Mouse (Mus musculus) liver, embryonic 12.5 days (tissue): ENCODE data around the gene Tmem110. TPM values are rescaled to one million over a fixed set of nuclear protein-coding genes. Genes with fewer than 3 reads are reported as not detected.

Source experiments
- ATAC-seq: fragments of 200-750 bp; cut with Nextera tagmentation; 2 replicates; pipeline ENCODE4 v1.8.0; 2017; ENCODE audit warnings: moderate number of reproducible peaks, mild to moderate bottlenecking, moderate library complexity
- H3K27ac ChIP-seq: fragments of 300-500 bp; sonication (generic); 2 replicates; pipeline ENCODE4 v1.5.1; 2016; ENCODE audit warnings: mild to moderate bottlenecking
- H3K27me3 ChIP-seq: fragments of 300-500 bp; sonication (generic); replicated peaks from 2 replicates; pipeline ENCODE4 v1.6.1; 2016; ENCODE audit warnings: mild to moderate bottlenecking, moderate library complexity
- H3K36me3 ChIP-seq: fragments of 300-500 bp; sonication (generic); 2 replicates; pipeline ENCODE4 v1.6.1; 2016; ENCODE audit warnings: mild to moderate bottlenecking, moderate library complexity
- H3K4me1 ChIP-seq: fragments of 300-500 bp; sonication (generic); 2 replicates; pipeline ENCODE4 v1.6.1; 2016
- H3K4me2 ChIP-seq: fragments of 300-500 bp; sonication (generic); 2 replicates; pipeline ENCODE4 v1.6.1; 2016; ENCODE audit warnings: mild to moderate bottlenecking, moderate library complexity
- H3K4me3 ChIP-seq: fragments of 300-500 bp; sonication (generic); 2 replicates; pipeline ENCODE4 v1.5.1; 2016; ENCODE audit warnings: mild to moderate bottlenecking, moderate library complexity
- H3K9ac ChIP-seq: fragments of 300-500 bp; sonication (generic); 2 replicates; pipeline ENCODE4 v1.6.1; 2016; ENCODE audit warnings: mild to moderate bottlenecking, moderate library complexity
- H3K9me3 ChIP-seq: fragments of 300-500 bp; sonication (generic); replicated peaks from 2 replicates; pipeline ENCODE4 v1.6.1; 2016; ENCODE audit warnings: mild to moderate bottlenecking, moderate library complexity
- WGBS: fragments of 180-500 bp; shearing (Covaris S2); methylation state at CpG from one replicate; pipeline ENCODE4 v1.1.7; 2016; ENCODE audit not compliant: insufficient replicate concordance; 5-methylcytosine and 5-hydroxymethylcytosine counted together
- polyA plus RNA-seq: library from polyadenylated mRNA; unstranded; fragments of >200 nt; fragmentation: Nextera tagmentation; extraction: Ambion mirVana; gene quantifications from 2 replicates; pipeline ENCODE4 v1.2.1, GENCODE M21; 2016

The Tmem110 gene
- polyA plus RNA-seq, 1 experiment from 2014 or later: 16.1 TPM

DNA sequence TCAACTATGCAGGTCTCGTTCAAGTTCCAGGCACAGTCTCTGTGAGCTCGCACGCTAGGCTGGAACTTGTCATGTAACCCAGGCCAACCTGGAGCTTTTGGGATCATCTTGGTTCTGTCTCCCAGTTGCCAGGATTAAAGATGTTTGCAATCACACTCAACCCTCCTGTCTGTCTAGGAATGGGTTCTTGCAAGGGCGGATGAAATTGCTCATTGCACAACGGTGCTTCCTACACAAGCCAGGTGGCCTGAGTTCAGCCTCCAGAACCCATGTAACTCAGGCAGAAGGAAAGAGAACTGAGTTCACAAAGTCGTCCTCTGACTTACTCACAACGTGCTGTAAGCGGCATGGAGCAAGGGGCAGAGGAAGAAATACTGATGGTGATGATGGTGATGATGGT is 85.8 kb downstream of the Tmem110 start:
- Histone ChIP-seq H3K36me3 (no peaks in the 10 kb centered on the region), H3K27ac (no peak overlapping the region), H3K4me2 (no peak overlapping the region), H3K9me3 (no peaks in the 10 kb centered on the region), H3K4me3 (no peak overlapping the region), H3K27me3 (no peaks in the 10 kb centered on the region), H3K9ac (no peak overlapping the region), H3K4me1 (no peaks in the 10 kb centered on the region)
- 73% methylated on average over 8 of the region's 8 CpGs for WGBS
- no peak for ATAC-seq

DNA sequence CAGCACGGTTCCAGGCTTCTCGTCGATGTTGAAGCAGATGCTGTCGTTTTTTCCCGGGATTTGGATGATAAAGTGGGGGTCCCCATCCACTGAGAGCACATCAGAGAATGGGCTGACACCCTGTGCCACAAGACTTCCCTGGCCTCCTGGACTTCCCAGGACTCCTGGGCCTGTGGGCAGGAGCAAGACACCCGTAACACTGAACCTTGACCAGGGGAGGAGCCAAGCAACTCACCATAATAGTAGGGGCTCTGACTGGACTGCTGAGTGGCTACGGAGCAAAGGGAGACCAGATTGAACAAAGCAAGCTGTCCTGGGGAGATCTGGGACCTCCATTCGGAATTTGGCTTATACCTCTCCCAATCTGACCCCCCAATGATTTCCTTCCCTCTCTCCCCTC is 87.3 kb downstream of the Tmem110 start:
- Histone ChIP-seq H3K27ac (no peak overlapping the region), H3K36me3 (no peaks in the 10 kb centered on the region), H3K4me1 (no peaks in the 10 kb centered on the region), H3K4me2 (no peak overlapping the region), H3K4me3 (no peak overlapping the region), H3K27me3 (0 out of 2 replicates have a peak, but pooled peaks cover 3% of the 10 kb centered on the region), H3K9me3 (no peaks in the 10 kb centered on the region), H3K9ac (no peak overlapping the region)
- WGBS: 68% methylated on average over 8 of the region's 8 CpGs
- no peak for ATAC-seq

DNA sequence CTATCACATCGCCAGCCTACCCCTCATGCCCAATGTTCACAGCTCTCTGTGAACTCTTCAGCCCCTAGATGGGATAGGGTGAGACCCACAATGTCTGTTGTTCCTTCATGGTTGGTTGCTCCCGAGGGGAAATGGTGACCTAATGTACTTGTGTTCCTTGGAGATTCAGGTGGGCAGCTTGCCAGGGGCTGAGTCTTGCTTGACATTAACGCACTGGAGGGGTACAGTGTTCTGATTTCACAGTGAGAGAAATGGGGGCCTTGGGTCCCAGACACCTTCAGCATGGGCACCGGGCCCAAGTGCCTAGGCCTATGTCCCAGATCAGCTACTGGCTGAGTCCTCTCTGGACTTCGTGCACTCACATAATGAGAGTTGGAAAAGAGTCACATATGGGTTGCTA is 88.0 kb downstream of the Tmem110 start:
- H3K27me3 ChIP-seq: 0 out of 2 replicates have a peak, but pooled peaks cover 3% of the 10 kb centered on the region
- no peak overlapping the region for H3K4me2 ChIP-seq
- no peak overlapping the region for H3K27ac ChIP-seq
- ATAC-seq: no peak
- 0 out of 2 replicates have a peak, but pooled peaks cover 4% of the 10 kb centered on the region for H3K36me3 ChIP-seq
- H3K9ac ChIP-seq: no peak overlapping the region
- no peaks in the 10 kb centered on the region for H3K9me3 ChIP-seq
- 60% methylated on average over 5 of the region's 5 CpGs for WGBS
- no peaks in the 10 kb centered on the region for H3K4me1 ChIP-seq
- no peak overlapping the region for H3K4me3 ChIP-seq

DNA sequence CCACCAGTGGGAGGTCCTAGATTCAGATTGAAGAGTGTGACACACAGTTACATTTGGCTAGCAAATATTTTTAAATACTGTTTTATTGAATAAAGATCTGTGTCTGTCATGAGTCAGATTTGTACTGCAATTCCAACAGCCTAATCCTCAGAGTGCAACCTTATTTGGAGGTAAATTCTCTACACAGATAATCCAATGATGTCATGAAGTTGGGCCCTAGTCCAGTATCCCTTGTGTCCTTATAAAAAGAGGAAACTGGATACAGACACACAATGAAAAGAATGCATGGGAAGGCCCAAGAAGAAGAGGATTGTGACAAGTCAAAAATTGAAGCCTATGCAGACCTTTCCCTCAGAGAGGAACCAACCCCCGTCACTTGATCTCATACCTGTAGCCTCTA is 91.1 kb downstream of the Tmem110 start:
- 81% methylated on average over 1 of the region's 1 CpGs for WGBS
- no peak for ATAC-seq

DNA sequence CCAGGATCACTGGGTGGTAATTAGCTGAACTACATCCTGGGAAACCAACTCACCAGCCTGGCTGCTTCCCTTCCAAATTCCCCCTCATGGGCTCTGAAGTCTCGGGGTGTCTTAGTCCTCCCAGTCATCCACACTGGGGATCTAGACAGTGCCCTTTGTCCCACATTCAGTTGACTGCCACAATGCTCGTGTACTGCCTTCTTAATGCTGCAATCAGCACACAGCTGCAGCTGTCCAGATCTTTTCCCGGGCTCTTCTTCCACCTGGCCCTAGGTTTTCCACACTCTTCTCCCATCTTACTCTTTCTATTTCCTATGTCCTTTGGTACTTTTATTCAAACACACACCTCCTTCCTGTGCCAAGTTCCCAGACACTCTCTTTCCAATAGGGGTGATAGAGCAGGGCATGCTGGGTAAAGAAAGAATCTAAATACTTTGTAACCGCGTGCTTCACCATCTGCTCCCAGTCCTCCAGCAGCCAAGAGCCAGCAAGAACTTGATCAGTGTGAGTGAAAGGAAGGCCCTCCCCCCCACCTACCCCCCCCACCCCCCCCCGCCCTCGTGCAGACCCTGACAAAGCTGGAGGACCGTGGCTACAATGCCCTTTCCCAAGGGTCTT is 96.8 kb downstream of the Tmem110 start:
- 0 out of 2 replicates have a peak, but pooled peaks cover 2% of the 10 kb centered on the region for H3K27me3 ChIP-seq
- H3K9me3 ChIP-seq: no peaks in the 10 kb centered on the region
- H3K4me3 ChIP-seq: no peak overlapping the region
- H3K4me1 ChIP-seq: 0 out of 2 replicates have a peak, but pooled peaks cover 17% of the 10 kb centered on the region
- 53% methylated on average over 8 of the region's 8 CpGs for WGBS
- ATAC-seq: no peak
- no peak overlapping the region for H3K9ac ChIP-seq
- no peak overlapping the region for H3K27ac ChIP-seq
- H3K4me2 ChIP-seq: peak overlapping the region; percentile 21
- 0 out of 2 replicates have a peak, but pooled peaks cover 4% of the 10 kb centered on the region for H3K36me3 ChIP-seq

More for the DNA sequence above, 91.1 kb downstream of the Tmem110 start:
- Histone ChIP-seq H3K9me3 (no peaks in the 10 kb centered on the region), H3K4me3 (no peak overlapping the region), H3K27ac (no peak overlapping the region), H3K27me3 (0 out of 2 replicates have a peak, but pooled peaks cover 3% of the 10 kb centered on the region), H3K4me2 (no peak overlapping the region), H3K4me1 (no peaks in the 10 kb centered on the region), H3K36me3 (0 out of 2 replicates have a peak, but pooled peaks cover 4% of the 10 kb centered on the region), H3K9ac (no peak overlapping the region)

DNA sequence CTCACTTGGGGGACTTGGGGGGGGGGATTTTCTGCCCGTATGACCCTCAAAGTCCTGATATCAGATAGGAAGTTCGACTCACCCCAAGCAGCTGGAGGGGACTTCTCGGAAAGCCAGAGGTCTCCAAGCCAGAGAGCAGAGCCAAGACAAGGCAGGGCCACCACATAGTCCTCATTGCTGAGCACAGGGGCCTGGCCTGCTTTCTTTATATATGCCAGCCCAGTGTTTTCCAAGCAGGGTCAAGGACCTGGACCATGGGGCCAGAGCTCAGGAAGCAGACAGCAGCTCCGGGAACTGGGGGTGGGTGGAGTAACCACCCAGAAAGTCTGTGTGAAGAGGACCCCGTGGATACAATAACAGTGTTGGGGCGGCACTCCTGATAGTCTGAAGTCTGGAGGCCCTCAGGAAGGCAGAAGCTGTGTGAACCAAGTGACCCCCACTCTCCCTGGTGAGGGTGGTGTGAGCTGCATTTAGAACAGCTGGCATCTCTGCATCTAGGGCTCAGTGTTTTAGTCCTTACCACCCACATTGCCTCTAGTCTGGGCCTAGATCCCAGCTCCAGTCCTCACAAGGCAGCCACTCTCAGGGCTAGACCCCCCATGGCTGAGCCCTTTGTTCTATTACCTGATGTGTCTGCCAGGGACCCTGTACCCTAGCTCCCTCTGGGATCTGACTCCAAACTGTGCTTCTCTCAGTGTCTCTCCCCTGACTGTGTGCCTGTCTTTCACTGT is 98.2 kb downstream of the Tmem110 start, which contains the start of gene Itih3:
Gene Itih3 (minus strand): TSS at position 386 of the 731 bp plus-strand sequence.
- Histone ChIP-seq H3K4me3 (no peak within 1 kb of the TSS), H3K9me3 (no peaks in the 10 kb centered on the region), H3K9ac (no peak within 1 kb of the TSS), H3K4me1 (0 out of 2 replicates have a peak, but pooled peaks cover 17% of the 10 kb centered on the region), H3K27ac (peak within 1 kb of the TSS; percentile 42), H3K36me3 (no peaks in the 10 kb centered on the region), H3K27me3 (no peaks in the 10 kb centered on the region), H3K4me2 (peak within 1 kb of the TSS; percentile 21)
- 48% methylated on average over 6 of the region's 6 CpGs for WGBS
- ATAC-seq: peak; percentile 64

DNA sequence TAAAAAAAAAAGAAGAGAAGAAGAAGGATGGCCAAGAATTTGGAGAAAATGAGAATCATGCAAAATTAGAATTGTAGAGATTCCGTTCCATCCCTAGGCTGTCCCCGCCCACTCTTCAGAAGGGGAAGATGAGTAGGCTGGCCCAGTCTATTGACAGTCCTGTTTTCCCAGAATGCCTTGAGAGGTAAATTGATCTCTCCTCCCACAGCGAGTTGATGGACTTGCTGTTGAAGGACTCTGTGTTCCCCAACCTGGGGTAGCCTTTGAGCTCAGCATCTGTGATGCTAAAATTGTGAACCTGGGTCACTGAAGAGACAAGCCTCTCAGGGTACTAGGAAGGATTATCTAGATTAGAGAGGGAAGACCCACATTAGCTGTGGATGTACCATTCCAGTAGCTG is 100.1 kb downstream of the Tmem110 start:
- no peak for ATAC-seq
- no peaks in the 10 kb centered on the region for H3K36me3 ChIP-seq
- H3K4me3 ChIP-seq: no peak overlapping the region
- no peak overlapping the region for H3K9ac ChIP-seq
- H3K4me2 ChIP-seq: no peak overlapping the region
- 0 out of 2 replicates have a peak, but pooled peaks cover 17% of the 10 kb centered on the region for H3K4me1 ChIP-seq
- 73% methylated on average over 3 of the region's 3 CpGs for WGBS
- H3K27ac ChIP-seq: no peak overlapping the region
- H3K27me3 ChIP-seq: no peaks in the 10 kb centered on the region
- H3K9me3 ChIP-seq: no peaks in the 10 kb centered on the region

Other genes starting within 250 kb of the Tmem110 start
- gene Prkcd, start 199.4 kb upstream of the Tmem110 start, polyA plus RNA-seq: 22.9 and 23.1 TPM in 2 replicates
- 5.9 and 6.5 TPM in 2 replicates for gene Rft1, start 171.2 kb upstream of the Tmem110 start, polyA plus RNA-seq
- gene Sfmbt1, start 110.7 kb upstream of the Tmem110 start, polyA plus RNA-seq: 17.1 and 18.7 TPM in 2 replicates
- gene Mustn1, start 53.6 kb downstream of the Tmem110 start, polyA plus RNA-seq: 0.49 and 0.51 TPM in 2 replicates
- gene Itih4, start 60.9 kb downstream of the Tmem110 start, polyA plus RNA-seq: 8.8 and 9.2 TPM in 2 replicates
- 74.1 and 74.2 TPM in 2 replicates for gene Itih3, start 98.2 kb downstream of the Tmem110 start, polyA plus RNA-seq
- 20.1 and 21.2 TPM in 2 replicates for gene Itih1, start 117.7 kb downstream of the Tmem110 start, polyA plus RNA-seq
- gene Nek4, start 125.8 kb downstream of the Tmem110 start, polyA plus RNA-seq: 9.3 and 9.4 TPM in 2 replicates
- 23.5 and 23.9 TPM in 2 replicates for gene Glt8d1, start 175.8 kb downstream of the Tmem110 start, polyA plus RNA-seq
- 296 and 308 TPM in 2 replicates for gene Spcs1, start 176.1 kb downstream of the Tmem110 start, polyA plus RNA-seq
- gene Pbrm1, start 193.5 kb downstream of the Tmem110 start, polyA plus RNA-seq: 94.9 and 95.8 TPM in 2 replicates
- 156 and 166 TPM in 2 replicates for gene Gnl3, start 193.6 kb downstream of the Tmem110 start, polyA plus RNA-seq